Mouse (Mus musculus): ENCODE data around the gene Vps13a. TPM values are rescaled to one million over a fixed set of nuclear protein-coding genes. Genes with fewer than 3 reads are reported as not detected.
"Not testable (repeated sequence)": the region's sequence is repeated elsewhere in the genome, so short reads cannot be mapped to it uniquely, and the experiment has no call there.

The Vps13a gene
- polyA plus RNA-seq, 1 experiment from 2014 or later, result 8.2 TPM

DNA sequence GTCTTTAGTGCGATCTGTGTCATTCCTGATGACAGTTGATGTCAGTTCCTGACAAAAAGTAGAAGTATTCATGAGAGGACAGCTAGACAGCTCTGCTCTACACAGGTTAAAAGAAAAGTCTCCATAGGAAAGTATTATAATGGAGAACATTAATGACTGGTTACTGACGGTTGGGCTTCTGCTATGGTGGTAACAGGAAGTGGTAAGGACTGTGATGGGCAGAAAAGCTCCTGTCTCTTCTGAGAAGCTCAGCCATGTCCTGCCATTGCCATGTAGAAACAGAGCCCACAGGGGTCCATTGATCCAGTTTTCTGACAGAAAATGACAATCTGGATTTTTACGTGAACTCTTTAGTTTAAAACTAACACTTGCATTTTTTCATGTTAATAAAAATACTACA lies 21.4 kb upstream of the Vps13a start:
- ATAC-seq (ENCODE audit: insufficient read depth, low FRiP score, low TSS enrichment), result no peak

DNA sequence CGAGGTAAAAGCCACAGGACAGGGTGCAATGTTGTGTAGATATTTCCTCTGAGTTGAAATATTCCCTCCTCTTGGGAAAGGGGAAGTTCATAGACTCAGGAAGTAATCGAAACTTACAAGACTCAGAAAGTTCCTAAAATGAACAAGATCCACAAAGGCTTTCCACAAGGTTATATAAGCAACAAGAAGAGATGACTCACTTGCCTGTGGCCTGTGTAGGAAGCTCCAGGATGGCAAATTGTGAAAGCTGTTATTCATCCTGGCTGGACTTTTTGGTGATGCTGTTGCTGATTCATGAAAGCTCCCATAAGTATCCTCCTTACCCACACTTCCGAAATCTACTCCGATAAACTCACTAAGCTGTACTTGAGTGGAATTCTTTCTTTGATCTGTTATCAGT lies 17.2 kb upstream of the Vps13a start:
- Histone ChIP-seq H3K36me3 (ENCODE audit: control insufficient read depth, insufficient read depth, low read length) (no peaks in the 10 kb centered on the region), H3K27me3 (ENCODE audit: control insufficient read depth, insufficient read depth, low read length) (no peaks in the 10 kb centered on the region), H3K4me2 (ENCODE audit: low read depth) (no peak overlapping the region), H3K4me1 (ENCODE audit: control insufficient read depth, insufficient read depth, low read length) (no peaks in the 10 kb centered on the region), H3K9me3 (ENCODE audit: control insufficient read depth, low read length) (no peaks in the 10 kb centered on the region), H3K4me3 (ENCODE audit: low read depth, low read length) (no peak overlapping the region), H3K9ac (ENCODE audit: low read length) (no peak overlapping the region), H3K27ac (ENCODE audit: low read depth, low read length) (no peak overlapping the region)
- WGBS, result 78% methylated on average over 4 of the region's 4 CpGs
- DNase-seq (ENCODE audit: low spot score), result no peak
- no peak for ATAC-seq (ENCODE audit: insufficient read depth, low FRiP score, low TSS enrichment)

More for the DNA sequence above, 21.4 kb upstream of the Vps13a start:
- no peaks in the 10 kb centered on the region for H3K4me1 ChIP-seq (ENCODE audit: control insufficient read depth, insufficient read depth, low read length)
- no peaks in the 10 kb centered on the region for H3K27me3 ChIP-seq (ENCODE audit: control insufficient read depth, insufficient read depth, low read length)
- H3K4me2 ChIP-seq (ENCODE audit: low read depth), result no peak overlapping the region
- WGBS, result 77% methylated on average over 3 of the region's 3 CpGs
- no peaks in the 10 kb centered on the region for H3K9me3 ChIP-seq (ENCODE audit: control insufficient read depth, low read length)
- no peak overlapping the region for H3K27ac ChIP-seq (ENCODE audit: low read depth, low read length)
- no peak for DNase-seq (ENCODE audit: low spot score)
- no peak overlapping the region for H3K4me3 ChIP-seq (ENCODE audit: low read depth, low read length)
- H3K9ac ChIP-seq (ENCODE audit: low read length), result no peak overlapping the region
- H3K36me3 ChIP-seq (ENCODE audit: control insufficient read depth, insufficient read depth, low read length), result no peaks in the 10 kb centered on the region

DNA sequence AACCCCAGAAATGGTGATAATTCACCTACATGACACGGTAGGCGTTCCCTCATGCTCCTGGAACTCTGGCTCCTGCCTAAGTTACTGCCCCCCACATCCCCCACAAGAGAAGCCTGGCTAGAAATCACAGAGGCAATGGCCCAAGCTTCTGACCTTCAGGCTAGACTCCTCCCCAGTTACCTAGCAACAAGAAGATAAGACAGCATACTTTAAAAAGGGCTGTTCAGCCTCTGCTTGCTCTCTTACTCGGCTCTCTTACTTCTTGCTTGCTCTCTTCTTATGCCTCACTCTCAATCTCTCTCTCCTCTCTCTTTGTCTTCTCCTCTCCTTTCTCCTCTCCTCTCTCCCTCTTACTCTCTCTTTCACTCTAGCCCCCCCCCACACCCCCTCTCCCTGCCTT lies 13.8 kb upstream of the Vps13a start:
- not testable (repeated sequence) for ATAC-seq (ENCODE audit: insufficient read depth, low FRiP score, low TSS enrichment); H3K4me1 ChIP-seq (ENCODE audit: control insufficient read depth, insufficient read depth, low read length); H3K27ac ChIP-seq (ENCODE audit: low read depth, low read length); H3K4me3 ChIP-seq (ENCODE audit: low read depth, low read length); H3K27me3 ChIP-seq (ENCODE audit: control insufficient read depth, insufficient read depth, low read length); H3K9me3 ChIP-seq (ENCODE audit: control insufficient read depth, low read length); H3K36me3 ChIP-seq (ENCODE audit: control insufficient read depth, insufficient read depth, low read length); H3K9ac ChIP-seq (ENCODE audit: low read length); H3K4me2 ChIP-seq (ENCODE audit: low read depth); DNase-seq (ENCODE audit: low spot score)
- 87% methylated on average over 3 of the region's 3 CpGs for WGBS

DNA sequence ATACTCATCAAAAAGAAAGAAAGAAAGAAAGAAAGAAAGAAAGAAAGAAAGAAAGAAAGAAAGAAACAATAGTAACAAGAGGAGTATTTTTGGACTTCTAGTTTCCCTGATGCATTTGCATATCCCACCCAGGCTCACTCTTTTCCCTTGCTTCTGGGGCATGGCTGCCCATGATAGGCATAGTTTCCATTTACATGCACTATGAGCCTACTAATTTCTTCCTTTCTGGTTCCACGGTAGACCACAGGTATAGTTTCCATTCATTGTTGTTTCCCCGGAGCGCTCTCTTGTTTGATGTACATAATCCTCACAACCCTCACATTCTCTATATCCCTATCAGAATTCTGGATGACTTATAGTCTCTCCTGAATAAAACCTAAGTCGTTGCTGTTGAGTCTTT lies 9.2 kb upstream of the Vps13a start:
- H3K9me3 ChIP-seq (ENCODE audit: control insufficient read depth, low read length), result no peaks in the 10 kb centered on the region
- DNase-seq (ENCODE audit: low spot score) (no peak), ATAC-seq (ENCODE audit: insufficient read depth, low FRiP score, low TSS enrichment) (no peak)
- WGBS, result 85% methylated on average over 4 of the region's 4 CpGs
- H3K27me3 ChIP-seq (ENCODE audit: control insufficient read depth, insufficient read depth, low read length), result no peaks in the 10 kb centered on the region
- no peaks in the 10 kb centered on the region for H3K36me3 ChIP-seq (ENCODE audit: control insufficient read depth, insufficient read depth, low read length)
- H3K4me2 ChIP-seq (ENCODE audit: low read depth), result no peak overlapping the region
- no peak overlapping the region for H3K9ac ChIP-seq (ENCODE audit: low read length)
- no peak overlapping the region for H3K27ac ChIP-seq (ENCODE audit: low read depth, low read length)
- no peaks in the 10 kb centered on the region for H3K4me1 ChIP-seq (ENCODE audit: control insufficient read depth, insufficient read depth, low read length)
- H3K4me3 ChIP-seq (ENCODE audit: low read depth, low read length), result no peak overlapping the region

DNA sequence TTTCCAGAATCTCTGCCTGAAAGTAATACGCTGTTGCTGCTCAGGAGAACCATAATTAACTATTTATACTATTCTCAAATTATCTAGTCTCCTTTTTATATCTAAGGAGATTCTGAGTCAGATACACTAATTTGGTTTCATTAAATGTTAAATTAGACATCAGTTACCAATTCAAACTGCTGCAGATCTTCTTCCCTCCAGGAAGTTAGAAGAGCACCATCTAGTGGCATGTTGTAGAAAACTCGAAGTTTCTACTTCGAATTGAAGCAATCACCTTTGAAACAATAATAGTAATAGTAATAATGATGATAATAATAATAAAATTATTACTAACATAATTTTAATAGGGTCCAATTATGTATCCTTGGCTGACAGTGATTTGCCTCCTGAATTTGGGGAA lies 4.1 kb upstream of the Vps13a start:
- DNase-seq (ENCODE audit: low spot score), result no peak
- H3K27ac ChIP-seq (ENCODE audit: low read depth, low read length), result no peak overlapping the region
- H3K4me2 ChIP-seq (ENCODE audit: low read depth), result no peak overlapping the region
- no peaks in the 10 kb centered on the region for H3K4me1 ChIP-seq (ENCODE audit: control insufficient read depth, insufficient read depth, low read length)
- H3K9me3 ChIP-seq (ENCODE audit: control insufficient read depth, low read length), result no peaks in the 10 kb centered on the region
- no peak overlapping the region for H3K9ac ChIP-seq (ENCODE audit: low read length)
- no peaks in the 10 kb centered on the region for H3K36me3 ChIP-seq (ENCODE audit: control insufficient read depth, insufficient read depth, low read length)
- no peak for ATAC-seq (ENCODE audit: insufficient read depth, low FRiP score, low TSS enrichment)
- no peak overlapping the region for H3K4me3 ChIP-seq (ENCODE audit: low read depth, low read length)
- WGBS, result 32% methylated on average over 3 of the region's 3 CpGs
- H3K27me3 ChIP-seq (ENCODE audit: control insufficient read depth, insufficient read depth, low read length), result 0 out of 2 replicates have a peak, but pooled peaks cover 2% of the 10 kb centered on the region

DNA sequence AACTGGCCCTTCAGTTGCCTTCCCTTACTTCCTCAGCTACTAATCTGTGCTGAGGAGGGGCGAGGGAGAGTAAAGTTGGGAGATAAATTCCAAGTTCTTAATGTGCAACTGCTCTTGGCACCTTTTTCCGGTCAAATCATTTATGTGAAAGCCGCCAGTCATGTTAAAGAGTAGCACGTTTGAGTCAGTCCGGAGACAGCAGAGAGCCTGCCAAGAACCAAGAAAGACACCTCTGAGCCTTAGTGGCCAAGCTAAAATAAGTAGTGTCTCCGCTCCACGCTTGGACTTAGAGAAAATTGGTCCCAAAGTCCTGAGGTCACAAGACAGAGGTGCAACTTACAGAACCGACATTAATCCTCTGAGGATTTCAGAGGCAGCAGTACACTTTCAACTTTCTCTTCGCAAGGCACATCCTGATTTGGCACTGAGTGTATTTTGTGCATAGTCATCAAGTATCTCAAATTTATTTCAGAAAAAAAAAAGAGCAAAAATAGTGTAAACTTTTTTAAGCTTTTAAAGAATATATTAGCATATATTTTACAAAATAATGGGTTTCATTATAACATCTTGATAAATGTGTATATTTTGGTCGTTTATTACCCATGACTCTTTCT lies 780 bp upstream of the Vps13a start:
- 16% methylated on average over 10 of the region's 10 CpGs for WGBS
- Histone ChIP-seq H3K4me3 (ENCODE audit: low read depth, low read length) (peak overlapping the region; percentile 66), H3K4me1 (ENCODE audit: control insufficient read depth, insufficient read depth, low read length) (no peaks in the 10 kb centered on the region), H3K36me3 (ENCODE audit: control insufficient read depth, insufficient read depth, low read length) (no peaks in the 10 kb centered on the region), H3K27me3 (ENCODE audit: control insufficient read depth, insufficient read depth, low read length) (0 out of 2 replicates have a peak, but pooled peaks cover 2% of the 10 kb centered on the region), H3K27ac (ENCODE audit: low read depth, low read length) (no peak overlapping the region), H3K9me3 (ENCODE audit: control insufficient read depth, low read length) (no peaks in the 10 kb centered on the region), H3K9ac (ENCODE audit: low read length) (peak overlapping the region; percentile 35; the same call in 1 of the 2 replicates), H3K4me2 (ENCODE audit: low read depth) (peak overlapping the region; percentile 95)
- no peak for ATAC-seq (ENCODE audit: insufficient read depth, low FRiP score, low TSS enrichment)
- DNase-seq (ENCODE audit: low spot score), result no peak

DNA sequence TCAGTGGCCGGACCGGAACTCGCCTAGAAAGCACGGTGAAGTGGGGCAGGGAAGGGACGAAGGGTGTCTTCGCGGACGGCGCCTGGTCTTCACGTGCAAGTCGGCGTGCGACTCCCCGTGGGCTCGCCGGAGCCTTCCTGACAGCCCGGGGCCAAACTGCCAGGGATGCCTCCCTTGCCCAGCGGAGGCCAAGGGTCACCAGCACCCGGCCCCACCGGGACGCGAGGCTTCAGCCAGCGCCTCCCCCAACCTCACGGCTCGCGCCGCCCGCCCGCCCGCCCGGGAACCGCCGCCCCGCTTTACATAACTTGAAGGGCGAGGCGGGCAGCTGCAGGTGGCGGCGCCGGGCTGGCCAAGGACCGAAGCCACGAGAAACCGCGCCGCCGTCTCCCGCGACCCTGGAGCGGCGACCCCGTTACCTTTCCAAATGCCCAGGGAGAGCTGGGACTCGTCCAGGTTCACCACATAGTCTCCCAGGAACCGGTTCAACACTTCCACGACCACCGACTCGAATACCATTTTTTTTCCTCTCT lies 416 bp downstream of the Vps13a start:
- Histone ChIP-seq H3K4me3 (ENCODE audit: low read depth, low read length) (peak overlapping the region; percentile 66), H3K9me3 (ENCODE audit: control insufficient read depth, low read length) (no peaks in the 10 kb centered on the region), H3K4me1 (ENCODE audit: control insufficient read depth, insufficient read depth, low read length) (no peaks in the 10 kb centered on the region), H3K9ac (ENCODE audit: low read length) (peak overlapping the region; percentile 57), H3K27me3 (ENCODE audit: control insufficient read depth, insufficient read depth, low read length) (0 out of 2 replicates have a peak, but pooled peaks cover 2% of the 10 kb centered on the region), H3K36me3 (ENCODE audit: control insufficient read depth, insufficient read depth, low read length) (no peaks in the 10 kb centered on the region), H3K27ac (ENCODE audit: low read depth, low read length) (no peak overlapping the region), H3K4me2 (ENCODE audit: low read depth) (peak overlapping the region; percentile 95)
- under 1% methylated on average over 51 of the region's 55 CpGs for WGBS
- peak; percentile 50 for DNase-seq (ENCODE audit: low spot score)
- ATAC-seq (ENCODE audit: insufficient read depth, low FRiP score, low TSS enrichment), result peak; percentile 68

DNA sequence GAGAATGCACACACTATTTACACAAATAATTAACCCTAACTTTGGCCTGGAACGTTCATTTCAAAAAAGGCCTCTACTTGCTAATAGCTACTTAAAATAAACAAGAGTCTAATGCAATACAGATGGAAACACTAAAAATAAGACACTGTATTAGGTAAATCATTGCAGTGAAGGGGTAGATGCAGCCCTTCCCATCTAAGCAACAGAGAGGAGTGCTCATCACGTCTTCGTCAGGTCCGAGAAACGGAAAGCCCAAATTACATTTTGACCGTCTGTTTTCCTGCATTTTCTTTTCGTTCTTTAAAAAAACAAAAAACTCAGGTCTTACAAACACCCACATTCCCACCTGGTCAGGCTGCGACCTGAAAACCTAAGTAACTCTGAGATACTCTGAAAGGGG lies 947 bp downstream of the Vps13a start:
- Histone ChIP-seq H3K4me2 (ENCODE audit: low read depth) (peak overlapping the region; percentile 95), H3K9ac (ENCODE audit: low read length) (no peak overlapping the region), H3K27me3 (ENCODE audit: control insufficient read depth, insufficient read depth, low read length) (0 out of 2 replicates have a peak, but pooled peaks cover 2% of the 10 kb centered on the region), H3K4me3 (ENCODE audit: low read depth, low read length) (peak overlapping the region; percentile 66), H3K36me3 (ENCODE audit: control insufficient read depth, insufficient read depth, low read length) (no peaks in the 10 kb centered on the region), H3K9me3 (ENCODE audit: control insufficient read depth, low read length) (no peaks in the 10 kb centered on the region), H3K27ac (ENCODE audit: low read depth, low read length) (no peak overlapping the region), H3K4me1 (ENCODE audit: control insufficient read depth, insufficient read depth, low read length) (no peaks in the 10 kb centered on the region)
- ATAC-seq (ENCODE audit: insufficient read depth, low FRiP score, low TSS enrichment), result no peak
- 18% methylated on average over 8 of the region's 8 CpGs for WGBS
- DNase-seq (ENCODE audit: low spot score), result no peak

DNA sequence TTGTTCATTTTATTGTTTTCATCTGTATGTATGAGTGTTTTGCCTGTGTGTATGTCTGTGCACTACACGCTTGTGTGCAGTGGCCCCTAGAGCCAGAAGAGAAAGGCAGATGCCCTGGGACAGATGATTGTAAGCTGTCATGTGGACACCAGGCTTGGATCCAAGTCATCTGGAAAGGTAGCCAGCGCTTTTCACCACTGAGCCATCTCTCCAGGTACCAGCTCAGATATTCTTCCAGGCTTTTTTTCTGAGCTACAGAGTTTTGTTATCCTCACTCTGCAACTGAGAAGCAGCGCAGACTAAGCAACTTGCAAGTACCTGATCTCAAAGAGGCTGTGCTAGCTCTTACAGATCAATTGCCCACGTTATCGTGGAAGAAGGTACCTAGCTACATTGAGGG lies 1.5 kb downstream of the Vps13a start:
- Histone ChIP-seq H3K36me3 (ENCODE audit: control insufficient read depth, insufficient read depth, low read length) (no peaks in the 10 kb centered on the region), H3K27ac (ENCODE audit: low read depth, low read length) (no peak overlapping the region), H3K27me3 (ENCODE audit: control insufficient read depth, insufficient read depth, low read length) (0 out of 2 replicates have a peak, but pooled peaks cover 2% of the 10 kb centered on the region), H3K4me3 (ENCODE audit: low read depth, low read length) (no peak overlapping the region), H3K9ac (ENCODE audit: low read length) (no peak overlapping the region), H3K4me2 (ENCODE audit: low read depth) (no peak overlapping the region), H3K9me3 (ENCODE audit: control insufficient read depth, low read length) (no peaks in the 10 kb centered on the region), H3K4me1 (ENCODE audit: control insufficient read depth, insufficient read depth, low read length) (no peaks in the 10 kb centered on the region)
- 79% methylated on average over 5 of the region's 5 CpGs for WGBS
- no peak for DNase-seq (ENCODE audit: low spot score)
- no peak for ATAC-seq (ENCODE audit: insufficient read depth, low FRiP score, low TSS enrichment)
